Mouse (Mus musculus): ENCODE results near the gene Tas2r135. TPM values are rescaled to one million over a fixed set of nuclear protein-coding genes. Genes with fewer than 3 reads are reported as not detected.

The Tas2r135 gene
- total and polyA plus RNA-seq, 2 experiments, result 0.28 TPM; not detected in 1

DNA sequence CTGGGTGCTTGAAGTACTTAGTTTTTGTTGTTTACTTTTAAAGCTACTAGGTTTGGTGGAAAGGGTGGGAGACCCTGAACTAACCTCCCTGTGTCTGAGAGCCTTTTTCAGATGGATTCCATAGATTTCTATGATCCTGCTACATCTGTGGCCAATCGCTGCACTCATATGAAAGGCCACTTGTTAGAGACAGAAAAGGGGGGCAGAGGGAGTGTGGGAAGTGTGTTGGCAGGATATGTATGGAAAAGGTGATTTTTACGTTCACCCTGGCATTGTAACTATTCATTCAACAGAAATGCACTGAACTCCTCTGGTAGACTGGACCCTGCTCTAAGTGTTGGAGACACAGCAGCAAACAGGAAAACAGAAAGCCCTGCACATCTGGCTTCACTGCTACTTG is 24.0 kb upstream of the Tas2r135 start:
- Histone ChIP-seq H3K27ac (replicated peaks; ENCODE audit: insufficient read depth, low read depth, low read length) (no peak overlapping the region), H3K4me1 (ENCODE audit: control insufficient read depth, insufficient read depth, low read length) (peaks cover 5% of the 10 kb centered on the region), H3K4me3 (ENCODE audit: insufficient read depth, low read depth, low read length) (no peak overlapping the region), H3K79me2 (ENCODE audit: control insufficient read depth, insufficient read depth, low read length) (no peaks in the 10 kb centered on the region), H3K27me3 (ENCODE audit: control insufficient read depth, insufficient read depth, low read length) (no peaks in the 10 kb centered on the region), H3K36me3 (ENCODE audit: control insufficient read depth, insufficient read depth, low read length) (no peaks in the 10 kb centered on the region), H3K9ac (ENCODE audit: low read depth, low read length) (no peak overlapping the region)
- no peak for DNase-seq (ENCODE audit: extremely low read depth, low read depth, low spot score)
- TF ChIP-seq CTCF (IDR thresholded peaks at IDR 0.05; ENCODE audit: low read depth, low read length) (no peak), POLR2A (IDR thresholded peaks at IDR 0.05; ENCODE audit: extremely low read depth, insufficient read depth, low read length) (no peak)
- whole genome bisulfite sequencing, result 80% methylated on average over 2 of the region's 2 CpGs

DNA sequence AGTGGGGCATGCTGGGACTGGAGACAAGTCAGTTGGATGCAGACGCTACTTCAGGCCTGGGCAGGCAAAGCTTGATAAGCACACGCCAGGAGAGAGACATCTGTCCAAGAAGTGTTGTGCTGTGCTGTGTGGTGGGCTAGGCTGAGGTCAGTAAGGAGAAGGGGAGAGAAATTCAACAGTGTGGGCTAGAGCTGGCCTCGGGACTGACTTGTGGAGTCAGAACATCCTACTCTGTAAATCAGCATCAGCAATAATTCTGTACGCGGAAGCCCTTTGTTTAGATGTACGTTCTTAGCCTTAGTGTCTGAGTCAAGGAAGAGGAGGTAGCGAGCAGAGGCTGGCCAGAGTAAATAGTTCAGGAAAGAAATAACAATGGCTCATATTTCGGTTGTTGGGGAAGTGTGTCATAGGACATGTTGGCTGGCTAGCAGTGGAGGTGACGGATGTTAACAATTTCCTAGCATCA is 23.3 kb upstream of the Tas2r135 start:
- Histone ChIP-seq H3K4me3 (ENCODE audit: insufficient read depth, low read depth, low read length) (no peak overlapping the region), H3K9ac (ENCODE audit: low read depth, low read length) (peak overlapping the region; percentile 40; the same call in 1 of the 2 replicates), H3K27ac (replicated peaks; ENCODE audit: insufficient read depth, low read depth, low read length) (peak overlapping the region; percentile 65), H3K4me1 (ENCODE audit: control insufficient read depth, insufficient read depth, low read length) (peaks cover 5% of the 10 kb centered on the region), H3K27me3 (ENCODE audit: control insufficient read depth, insufficient read depth, low read length) (no peaks in the 10 kb centered on the region), H3K36me3 (ENCODE audit: control insufficient read depth, insufficient read depth, low read length) (no peaks in the 10 kb centered on the region), H3K79me2 (ENCODE audit: control insufficient read depth, insufficient read depth, low read length) (no peaks in the 10 kb centered on the region)
- WGBS, result 72% methylated on average over 9 of the region's 9 CpGs
- TF ChIP-seq CTCF (IDR thresholded peaks at IDR 0.05; ENCODE audit: low read depth, low read length) (no peak), POLR2A (IDR thresholded peaks at IDR 0.05; ENCODE audit: extremely low read depth, insufficient read depth, low read length) (no peak)
- DNase-seq (ENCODE audit: extremely low read depth, low read depth, low spot score), result peak; percentile 48

DNA sequence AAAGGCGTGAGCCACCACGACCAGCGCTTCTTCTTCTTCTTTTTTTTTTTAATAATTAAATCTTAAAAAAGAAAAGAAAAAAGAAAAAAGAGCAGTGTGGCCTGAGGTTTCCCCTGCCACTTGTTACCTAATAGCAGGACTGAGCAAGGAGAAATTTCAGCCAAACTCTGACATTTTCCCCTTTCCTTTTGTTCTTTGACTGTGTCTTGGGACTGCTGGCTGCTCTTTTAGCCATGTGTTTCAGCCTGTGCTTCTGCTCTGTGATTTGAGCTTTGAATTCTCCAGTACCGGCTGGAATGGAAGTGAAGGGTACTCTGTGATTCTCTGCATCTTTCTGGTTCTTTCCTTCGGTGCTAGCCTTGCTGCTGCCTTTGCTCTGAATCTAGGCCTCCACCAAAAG is 21.9 kb upstream of the Tas2r135 start:
- Histone ChIP-seq H3K9ac (ENCODE audit: low read depth, low read length) (no peak overlapping the region), H3K4me3 (ENCODE audit: insufficient read depth, low read depth, low read length) (no peak overlapping the region), H3K27me3 (ENCODE audit: control insufficient read depth, insufficient read depth, low read length) (no peaks in the 10 kb centered on the region), H3K79me2 (ENCODE audit: control insufficient read depth, insufficient read depth, low read length) (no peaks in the 10 kb centered on the region), H3K4me1 (ENCODE audit: control insufficient read depth, insufficient read depth, low read length) (peaks cover 5% of the 10 kb centered on the region), H3K36me3 (ENCODE audit: control insufficient read depth, insufficient read depth, low read length) (no peaks in the 10 kb centered on the region), H3K27ac (replicated peaks; ENCODE audit: insufficient read depth, low read depth, low read length) (no peak overlapping the region)
- 95% methylated on average over 5 of the region's 5 CpGs for WGBS
- TF ChIP-seq POLR2A (IDR thresholded peaks at IDR 0.05; ENCODE audit: extremely low read depth, insufficient read depth, low read length) (no peak), CTCF (IDR thresholded peaks at IDR 0.05; ENCODE audit: low read depth, low read length) (no peak)
- DNase-seq (ENCODE audit: extremely low read depth, low read depth, low spot score), result no peak

DNA sequence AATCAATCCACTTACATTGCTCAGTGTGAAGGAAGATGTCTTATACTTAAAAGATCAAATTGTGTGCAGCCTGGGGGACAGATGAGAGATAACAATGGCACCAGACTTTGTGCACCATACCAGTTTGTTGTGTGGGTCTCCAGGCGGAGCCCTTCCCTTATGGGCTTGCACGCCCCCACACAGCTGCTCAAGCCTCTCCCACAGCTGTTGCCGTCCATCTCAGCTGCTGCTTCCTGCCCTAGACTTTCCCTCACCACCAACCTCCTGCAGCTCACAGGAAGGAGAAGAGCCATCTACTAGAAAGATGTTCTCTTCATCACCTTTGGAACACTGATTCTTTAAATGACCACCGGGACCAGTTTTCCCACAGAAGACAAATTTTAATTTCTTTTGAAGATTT is 19.6 kb upstream of the Tas2r135 start:
- 92% methylated on average over 4 of the region's 4 CpGs for WGBS
- no peaks in the 10 kb centered on the region for H3K27me3 ChIP-seq (ENCODE audit: control insufficient read depth, insufficient read depth, low read length)
- TF ChIP-seq CTCF (IDR thresholded peaks at IDR 0.05; ENCODE audit: low read depth, low read length) (no peak), POLR2A (IDR thresholded peaks at IDR 0.05; ENCODE audit: extremely low read depth, insufficient read depth, low read length) (no peak)
- H3K4me1 ChIP-seq (ENCODE audit: control insufficient read depth, insufficient read depth, low read length), result peaks cover 5% of the 10 kb centered on the region
- no peak for DNase-seq (ENCODE audit: extremely low read depth, low read depth, low spot score)
- no peaks in the 10 kb centered on the region for H3K79me2 ChIP-seq (ENCODE audit: control insufficient read depth, insufficient read depth, low read length)
- no peak overlapping the region for H3K27ac ChIP-seq (replicated peaks; ENCODE audit: insufficient read depth, low read depth, low read length)
- H3K4me3 ChIP-seq (ENCODE audit: insufficient read depth, low read depth, low read length), result no peak overlapping the region
- no peak overlapping the region for H3K9ac ChIP-seq (ENCODE audit: low read depth, low read length)
- no peaks in the 10 kb centered on the region for H3K36me3 ChIP-seq (ENCODE audit: control insufficient read depth, insufficient read depth, low read length)

DNA sequence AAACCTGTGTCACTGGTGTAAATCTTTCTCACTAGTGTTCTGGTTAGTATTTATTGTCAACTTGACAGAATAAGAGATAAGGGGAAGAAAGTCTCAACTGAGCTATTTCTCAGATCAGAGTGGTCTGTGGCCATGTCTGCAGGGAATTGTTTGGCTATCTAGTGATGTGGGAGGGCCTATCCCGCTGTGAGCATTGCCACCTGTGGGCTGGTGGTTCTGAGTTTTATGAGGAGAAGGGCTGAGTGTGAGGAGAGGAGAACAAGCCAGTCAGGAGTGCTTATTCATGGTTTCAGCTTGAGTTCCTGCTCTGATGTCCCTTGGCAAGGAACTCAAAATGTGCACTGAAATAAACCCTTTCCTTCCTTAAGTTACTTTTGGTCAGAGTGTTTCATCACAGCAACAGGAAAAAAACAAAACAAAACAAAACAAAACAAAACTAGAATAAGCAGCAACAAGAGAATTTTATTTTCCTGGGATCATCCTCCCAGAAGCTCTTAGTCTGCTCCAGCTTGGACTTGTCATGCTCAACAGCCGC is 13.4 kb upstream of the Tas2r135 start:
- H3K4me1 ChIP-seq (ENCODE audit: control insufficient read depth, insufficient read depth, low read length), result peaks cover 3% of the 10 kb centered on the region; the same call in 1 of the 2 replicates
- DNase-seq (ENCODE audit: extremely low read depth, low read depth, low spot score), result peak; percentile 41
- 76% methylated on average over 2 of the region's 2 CpGs for WGBS
- H3K36me3 ChIP-seq (ENCODE audit: control insufficient read depth, insufficient read depth, low read length), result no peaks in the 10 kb centered on the region
- H3K27ac ChIP-seq (replicated peaks; ENCODE audit: insufficient read depth, low read depth, low read length), result no peak overlapping the region
- no peaks in the 10 kb centered on the region for H3K27me3 ChIP-seq (ENCODE audit: control insufficient read depth, insufficient read depth, low read length)
- H3K9ac ChIP-seq (ENCODE audit: low read depth, low read length), result no peak overlapping the region
- no peak overlapping the region for H3K4me3 ChIP-seq (ENCODE audit: insufficient read depth, low read depth, low read length)
- no peak for TF ChIP-seq POLR2A (IDR thresholded peaks at IDR 0.05; ENCODE audit: extremely low read depth, insufficient read depth, low read length)
- TF ChIP-seq CTCF (IDR thresholded peaks at IDR 0.05; ENCODE audit: low read depth, low read length), result no peak
- no peaks in the 10 kb centered on the region for H3K79me2 ChIP-seq (ENCODE audit: control insufficient read depth, insufficient read depth, low read length)
